Mouse (Mus musculus): Measurements from ENCODE around the gene Arhgap20.
A peak's percentile ranks its signal among the peaks of the same experiment; 100 is the strongest.

Arhgap20 gene

DNA sequence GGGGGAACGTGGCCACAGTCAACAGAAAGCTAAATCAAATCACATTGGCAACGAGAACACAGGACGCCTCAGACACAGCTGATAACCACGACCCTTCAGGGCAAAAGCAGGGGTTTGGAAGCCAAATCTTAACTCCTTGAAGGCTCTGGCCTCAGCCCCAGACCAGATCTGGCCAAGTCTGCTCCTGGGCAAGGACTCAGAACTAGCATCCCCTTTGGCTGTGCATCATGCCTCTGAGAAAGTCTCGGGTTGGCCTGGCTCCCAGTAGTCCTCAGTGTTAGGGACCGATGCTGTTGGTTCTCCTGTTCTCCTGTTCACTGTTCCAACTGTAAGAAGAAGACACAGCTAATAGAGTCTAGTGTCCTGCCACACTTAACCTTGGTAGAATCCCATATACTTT, 30.1 kb downstream of the Arhgap20 start:
- peak; percentile 74 for ATAC-seq (ENCODE audit: insufficient number of reproducible peaks, low FRiP score, low TSS enrichment)

DNA sequence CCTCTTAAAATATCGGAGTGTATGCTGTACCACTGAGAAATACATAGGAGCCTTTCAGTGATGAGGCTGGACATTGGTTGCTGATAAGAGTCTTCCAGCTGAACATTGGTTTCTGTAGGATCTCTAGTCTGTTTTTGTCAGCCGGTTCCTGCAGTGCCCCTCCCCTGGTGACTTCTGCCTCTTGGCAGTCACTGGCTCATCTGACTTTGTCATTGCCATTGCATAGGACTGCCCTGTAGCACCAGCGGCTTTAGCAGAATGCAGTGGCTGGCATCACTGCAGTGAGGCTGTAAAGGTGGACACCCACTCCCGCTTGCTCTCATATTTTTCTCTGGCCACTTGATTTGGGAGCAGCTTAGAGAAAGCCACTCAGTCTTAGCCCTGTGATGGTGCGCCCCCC, 33.1 kb downstream of the Arhgap20 start:
- no peak for ATAC-seq (ENCODE audit: insufficient number of reproducible peaks, low FRiP score, low TSS enrichment)

GRCm38 (mm10) chr9:51799156-51799555, 34.0 kb downstream of the Arhgap20 start:
- ATAC-seq (ENCODE audit: insufficient number of reproducible peaks, low FRiP score, low TSS enrichment) = no peak

DNA sequence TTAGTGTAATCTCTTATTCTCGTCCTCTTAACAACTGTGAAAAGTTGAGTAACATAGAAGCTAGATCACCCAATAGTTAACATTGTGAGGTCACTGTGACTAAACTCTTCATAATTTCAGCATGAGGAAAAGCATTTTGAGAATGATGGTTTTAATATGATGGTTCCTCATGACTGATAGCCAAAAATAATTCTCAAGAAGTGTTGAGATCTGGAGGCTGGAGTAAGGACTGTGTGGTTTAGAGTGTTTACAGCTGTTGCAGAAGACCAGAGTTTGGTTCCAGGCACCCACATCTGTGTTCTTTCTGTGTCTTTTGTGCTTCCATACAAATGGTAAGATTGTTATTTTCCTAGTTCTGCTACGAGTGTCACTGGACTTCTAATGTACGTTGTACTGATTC, 42.1 kb downstream of the Arhgap20 start:
- ATAC-seq (ENCODE audit: insufficient number of reproducible peaks, low FRiP score, low TSS enrichment) = no peak

GRCm38 (mm10) chr9:51812931-51813330, 47.8 kb downstream of the Arhgap20 start:
- ATAC-seq (ENCODE audit: insufficient number of reproducible peaks, low FRiP score, low TSS enrichment) = no peak

- ATAC-seq (ENCODE audit: insufficient number of reproducible peaks, low FRiP score, low TSS enrichment) = no peak
Observed at GRCm38 (mm10) chr9:51824516-51824915, 59.4 kb downstream of the Arhgap20 start.

DNA sequence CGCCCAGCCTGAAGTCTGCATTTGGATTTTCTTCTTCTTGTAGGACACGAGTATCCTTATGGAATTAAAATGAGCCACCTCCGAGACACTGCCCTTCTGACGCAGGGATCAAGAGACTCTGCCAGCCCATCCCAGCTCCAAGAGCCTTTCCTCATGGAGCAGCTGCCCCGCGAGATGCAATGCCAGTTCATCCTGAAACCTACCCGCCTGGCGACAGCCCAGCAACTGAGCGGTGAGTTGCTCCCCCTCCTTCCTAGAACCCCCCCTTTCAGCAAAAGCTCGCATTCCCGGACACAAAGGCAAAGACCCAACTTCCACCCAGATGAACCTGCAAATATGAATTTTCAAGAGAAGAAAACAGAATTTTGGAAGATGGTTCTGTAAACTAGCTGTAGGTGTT, 66.5 kb downstream of the Arhgap20 start:
- ATAC-seq (ENCODE audit: insufficient number of reproducible peaks, low FRiP score, low TSS enrichment) = no peak

GRCm38 (mm10) chr9:51832368-51832767, 67.2 kb downstream of the Arhgap20 start:
- ATAC-seq (ENCODE audit: insufficient number of reproducible peaks, low FRiP score, low TSS enrichment) = no peak

DNA sequence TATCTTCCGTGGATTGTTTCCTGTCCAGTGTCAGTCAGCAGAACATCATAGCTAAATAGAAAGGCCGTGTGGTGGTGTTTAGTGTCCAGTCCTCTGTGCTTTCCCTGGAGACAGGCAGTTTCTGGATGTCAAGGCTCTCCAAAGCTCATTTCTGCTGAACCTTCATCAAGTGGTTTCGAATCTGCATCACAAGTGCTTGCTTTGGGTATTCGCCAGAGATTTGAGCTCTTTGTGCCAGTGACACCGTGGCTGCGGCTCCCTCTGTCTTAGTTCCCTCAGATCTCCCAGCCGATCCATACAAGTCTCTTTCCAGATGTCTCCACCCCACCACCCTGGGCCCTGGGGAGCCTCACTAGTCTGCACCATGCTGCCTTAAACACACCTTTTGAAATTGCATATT, 72.6 kb downstream of the Arhgap20 start:
- ATAC-seq (ENCODE audit: insufficient number of reproducible peaks, low FRiP score, low TSS enrichment) = no peak

GRCm38 (mm10) chr9:51843216-51843615, 78.1 kb downstream of the Arhgap20 start:
- ATAC-seq (ENCODE audit: insufficient number of reproducible peaks, low FRiP score, low TSS enrichment) = no peak

DNA sequence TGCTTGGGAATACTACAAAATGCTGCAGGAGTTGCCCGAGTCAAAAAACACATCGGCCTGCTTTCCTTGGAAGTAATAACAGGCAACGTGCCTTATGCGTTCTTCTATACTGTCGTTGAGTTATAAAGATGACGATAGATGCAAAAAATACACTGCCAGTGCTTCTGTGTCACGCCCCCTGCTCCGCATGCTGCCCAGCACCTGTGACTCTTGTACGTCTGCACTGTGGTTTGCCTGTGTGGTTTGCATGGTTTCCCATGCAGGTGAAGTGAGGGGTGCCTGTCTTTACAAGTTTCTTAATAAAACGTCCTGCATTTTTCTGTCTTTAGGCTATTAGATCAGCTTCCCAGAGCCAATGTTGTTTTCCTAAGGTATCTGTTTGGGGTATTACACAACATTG, 80.7 kb downstream of the Arhgap20 start:
- ATAC-seq (ENCODE audit: insufficient number of reproducible peaks, low FRiP score, low TSS enrichment) = no peak

- no peak for ATAC-seq (ENCODE audit: insufficient number of reproducible peaks, low FRiP score, low TSS enrichment)
Observed at GRCm38 (mm10) chr9:51853772-51854171, 88.6 kb downstream of the Arhgap20 start.

- no peak for ATAC-seq (ENCODE audit: insufficient number of reproducible peaks, low FRiP score, low TSS enrichment)
Observed at GRCm38 (mm10) chr9:51864273-51864672, 99.1 kb downstream of the Arhgap20 start.

DNA sequence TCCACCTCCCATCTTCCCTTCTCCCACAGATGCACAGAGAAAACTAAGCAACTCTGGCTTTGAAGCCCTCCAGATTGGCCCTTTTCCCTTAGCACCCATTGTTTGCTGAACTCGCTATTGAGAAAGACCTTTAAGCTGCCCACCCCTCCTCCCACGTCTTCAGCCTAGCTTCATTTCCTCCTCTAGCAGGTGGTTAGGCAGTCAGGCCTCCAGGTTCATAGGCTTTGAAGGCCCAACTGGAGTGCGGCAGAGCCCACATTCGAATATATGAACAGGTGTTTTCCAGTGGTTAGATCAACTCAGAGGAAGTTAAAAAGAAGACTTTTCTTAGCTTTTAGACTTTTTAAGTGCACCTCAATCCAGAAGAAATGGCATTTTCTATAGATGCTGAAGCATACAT, 101.5 kb downstream of the Arhgap20 start:
- ATAC-seq (ENCODE audit: insufficient number of reproducible peaks, low FRiP score, low TSS enrichment) = no peak

DNA sequence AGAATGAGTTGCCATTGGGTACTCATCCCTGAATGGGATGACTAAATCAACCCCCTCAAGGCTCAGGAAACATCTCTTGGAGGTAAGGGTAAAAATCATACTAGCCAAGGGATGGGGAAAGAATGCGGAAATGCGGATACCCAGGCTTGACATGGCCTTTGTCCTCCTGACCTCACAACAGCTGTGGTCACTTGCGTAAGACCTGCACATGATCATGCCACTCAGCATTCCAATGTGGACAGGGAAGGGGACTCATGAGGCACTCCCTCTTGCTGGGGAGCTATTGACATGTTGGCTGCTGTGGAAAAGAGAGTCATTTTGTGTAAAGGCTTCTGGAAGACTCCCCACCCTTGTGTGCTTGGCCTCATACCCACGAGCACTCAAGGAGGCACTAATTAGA, 103.9 kb downstream of the Arhgap20 start:
- no peak for ATAC-seq (ENCODE audit: insufficient number of reproducible peaks, low FRiP score, low TSS enrichment)

DNA sequence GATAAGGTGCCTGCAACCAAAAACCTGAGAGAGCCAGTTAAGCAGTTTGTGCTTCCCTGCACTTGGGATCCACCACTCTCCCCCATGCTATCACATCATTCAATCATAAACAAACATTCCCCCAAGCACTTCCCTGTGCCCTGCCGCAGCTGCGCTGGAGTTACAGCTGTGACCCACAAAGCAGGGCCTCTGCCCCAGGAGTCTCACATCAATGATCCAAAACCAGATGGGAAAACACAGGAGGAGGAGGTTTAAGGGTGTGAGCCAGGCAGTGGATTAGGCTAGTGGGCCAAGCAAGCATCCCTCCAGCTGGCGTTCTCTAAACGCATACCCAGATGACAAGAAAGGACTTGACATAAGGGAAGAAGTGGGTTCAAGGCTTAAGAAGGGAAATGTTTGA, 109.2 kb downstream of the Arhgap20 start:
- no peak for ATAC-seq (ENCODE audit: insufficient number of reproducible peaks, low FRiP score, low TSS enrichment)

GRCm38 (mm10) chr9:51875531-51875930, 110.4 kb downstream of the Arhgap20 start:
- ATAC-seq (ENCODE audit: insufficient number of reproducible peaks, low FRiP score, low TSS enrichment) = no peak

- no peak for ATAC-seq (ENCODE audit: insufficient number of reproducible peaks, low FRiP score, low TSS enrichment)
Observed at GRCm38 (mm10) chr9:51881386-51881785, 116.2 kb downstream of the Arhgap20 start.

- ATAC-seq (ENCODE audit: insufficient number of reproducible peaks, low FRiP score, low TSS enrichment) = no peak
Observed at GRCm38 (mm10) chr9:51881881-51882280, 116.7 kb downstream of the Arhgap20 start.

GRCm38 (mm10) chr9:51883319-51883718, 118.2 kb downstream of the Arhgap20 start:
- ATAC-seq (ENCODE audit: insufficient number of reproducible peaks, low FRiP score, low TSS enrichment) = no peak

DNA sequence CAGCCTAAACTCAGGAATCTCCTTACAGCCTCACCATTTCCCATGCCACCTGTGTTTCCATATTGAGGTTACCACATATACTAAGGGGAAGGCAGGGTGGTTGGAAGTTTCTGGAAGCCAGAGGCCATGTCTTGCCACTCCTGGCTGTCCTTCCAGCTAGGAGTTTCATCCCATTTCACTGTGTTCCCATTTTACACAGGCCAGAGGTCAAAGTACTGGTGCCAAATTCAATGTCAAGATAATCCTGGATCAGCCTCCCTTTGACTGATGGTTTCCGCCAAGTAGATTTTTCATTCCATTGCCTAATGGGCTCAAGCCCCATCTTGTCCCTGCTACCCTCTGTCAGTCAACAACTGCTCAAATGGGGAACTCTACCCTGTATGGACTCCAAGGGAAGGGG, 127.8 kb downstream of the Arhgap20 start:
- ATAC-seq (ENCODE audit: insufficient number of reproducible peaks, low FRiP score, low TSS enrichment) = no peak

Measured in cerebellum, adult (tissue).